Mouse (Mus musculus): Measurements from ENCODE around the gene Npas1.

Gene Npas1

DNA sequence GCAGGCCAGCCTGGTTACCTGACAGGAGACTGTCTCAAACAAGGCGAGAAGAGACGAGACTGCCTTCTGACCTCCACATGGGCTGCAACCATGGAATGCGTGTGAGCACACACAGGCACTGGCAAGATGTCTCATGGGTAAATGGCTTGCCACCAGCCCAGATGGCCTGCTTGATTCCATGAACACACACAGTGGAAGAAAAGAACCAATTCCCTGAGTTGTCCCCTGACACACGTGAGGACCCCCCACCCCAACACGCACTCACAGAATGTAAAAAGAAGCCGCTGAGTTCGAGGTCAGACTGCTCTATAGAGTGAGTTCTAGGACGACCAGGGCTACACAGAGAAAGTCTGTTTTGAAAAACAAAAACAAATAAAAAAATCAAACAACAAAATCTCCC, at the start of gene Npas1:
TSS of gene Npas1 (minus strand) at position 101 of the 400 bp plus-strand sequence.
- DNase-seq: no peak

DNA sequence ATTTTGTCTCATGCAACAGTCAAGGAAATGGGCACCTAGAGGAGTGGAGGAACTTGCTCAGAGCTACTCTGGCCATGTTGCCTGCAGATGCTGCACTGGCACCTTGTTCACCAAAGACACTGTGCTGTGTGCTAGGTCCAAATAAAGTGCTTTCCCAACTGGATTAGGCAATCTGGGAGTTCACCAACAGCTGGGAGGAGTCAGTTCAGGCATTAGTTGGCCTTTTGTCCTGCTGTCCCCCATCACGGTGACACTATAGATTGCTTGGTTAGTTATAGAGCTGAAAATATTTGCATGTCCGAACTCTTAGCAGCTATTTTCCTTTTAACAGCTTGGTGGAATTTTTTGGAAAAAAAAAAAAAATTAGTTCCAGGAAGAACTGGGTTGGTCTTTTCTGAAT, 48.5 kb upstream of the Npas1 start:
- DNase-seq: no peak

DNA sequence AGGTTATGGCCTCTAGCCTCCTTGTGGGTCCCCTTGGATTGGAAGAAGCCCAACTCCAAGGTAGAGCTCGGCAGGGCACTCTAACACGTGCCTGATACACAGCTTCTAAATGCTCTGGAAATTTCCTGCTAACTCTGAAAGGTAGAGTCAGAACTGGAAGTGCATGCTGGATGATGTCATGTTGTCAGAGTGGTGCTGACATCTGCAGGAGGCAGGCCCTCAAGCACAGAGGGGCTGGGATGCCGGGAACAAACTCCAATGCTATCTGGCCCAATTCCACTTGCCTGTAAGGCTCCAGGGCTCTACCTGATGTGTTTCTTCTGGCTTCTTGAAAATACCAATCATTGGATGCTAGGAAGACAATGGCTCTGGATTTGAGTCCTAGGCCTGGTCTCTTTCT, 47.9 kb upstream of the Npas1 start:
- DNase-seq: no peak

GRCm38 (mm10) chr7:16524308-16524707, 46.8 kb upstream of the Npas1 start:
- peak; percentile 50 for DNase-seq

DNA sequence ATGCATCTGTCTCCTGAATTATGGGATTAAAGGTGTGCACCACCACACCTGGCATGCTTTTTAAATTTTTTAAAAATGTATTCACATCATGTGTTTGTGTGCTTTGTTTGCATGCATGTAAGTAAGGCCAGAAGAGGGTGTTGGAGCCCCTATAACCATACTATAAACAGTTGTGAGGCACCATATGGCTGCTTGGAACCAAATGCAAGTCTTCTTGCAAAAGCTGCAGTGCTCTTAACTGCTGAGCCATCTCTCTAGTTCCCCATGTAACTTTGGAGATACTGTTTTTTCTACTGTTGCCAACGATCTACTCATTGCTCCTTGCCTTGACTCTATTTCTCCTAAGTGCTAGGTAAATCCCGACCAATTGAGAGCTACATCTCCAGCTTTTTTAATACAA, 41.8 kb upstream of the Npas1 start:
- no peak for DNase-seq

- no peak for DNase-seq
Observed at GRCm38 (mm10) chr7:16517198-16517597, 39.7 kb upstream of the Npas1 start.

DNA sequence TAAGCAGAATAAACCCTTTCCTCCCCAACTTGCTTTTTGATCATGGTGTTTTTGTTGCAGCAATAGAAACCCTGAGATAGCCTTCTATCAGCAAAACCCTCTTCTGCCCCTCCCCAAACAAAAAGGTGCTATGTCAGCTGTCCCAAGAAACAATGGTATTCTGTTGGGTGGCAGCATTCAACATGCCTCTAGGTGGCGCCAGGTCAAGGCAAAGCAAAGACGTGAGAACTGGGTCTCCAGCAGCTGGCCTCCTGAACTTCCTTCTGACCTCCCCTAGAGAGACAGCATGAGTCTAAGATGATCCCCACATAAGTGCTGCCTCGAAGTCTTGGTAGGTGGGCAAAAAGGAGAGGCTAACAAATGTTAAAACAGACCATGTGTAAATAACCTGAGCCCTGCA, 29.8 kb upstream of the Npas1 start:
- DNase-seq: peak; percentile 29

DNA sequence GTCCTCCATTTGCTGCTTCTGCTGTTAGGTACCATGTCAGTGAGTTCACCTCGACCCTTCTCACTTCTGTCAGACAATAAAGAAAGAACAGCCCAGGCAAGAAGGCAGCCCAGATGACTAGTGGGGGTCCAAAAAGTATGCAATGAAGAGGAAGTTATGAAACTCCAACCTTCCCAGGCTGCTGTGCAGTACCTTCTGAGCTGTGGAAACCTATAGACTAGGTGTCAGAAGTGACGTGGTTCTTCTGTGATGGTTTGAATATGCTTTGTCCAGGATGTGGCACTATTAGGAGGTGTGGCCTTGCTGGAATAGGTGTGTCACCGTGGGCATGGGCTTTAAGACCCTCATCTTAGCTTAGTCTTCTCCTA, 27.7 kb upstream of the Npas1 start:
- DNase-seq: no peak

DNA sequence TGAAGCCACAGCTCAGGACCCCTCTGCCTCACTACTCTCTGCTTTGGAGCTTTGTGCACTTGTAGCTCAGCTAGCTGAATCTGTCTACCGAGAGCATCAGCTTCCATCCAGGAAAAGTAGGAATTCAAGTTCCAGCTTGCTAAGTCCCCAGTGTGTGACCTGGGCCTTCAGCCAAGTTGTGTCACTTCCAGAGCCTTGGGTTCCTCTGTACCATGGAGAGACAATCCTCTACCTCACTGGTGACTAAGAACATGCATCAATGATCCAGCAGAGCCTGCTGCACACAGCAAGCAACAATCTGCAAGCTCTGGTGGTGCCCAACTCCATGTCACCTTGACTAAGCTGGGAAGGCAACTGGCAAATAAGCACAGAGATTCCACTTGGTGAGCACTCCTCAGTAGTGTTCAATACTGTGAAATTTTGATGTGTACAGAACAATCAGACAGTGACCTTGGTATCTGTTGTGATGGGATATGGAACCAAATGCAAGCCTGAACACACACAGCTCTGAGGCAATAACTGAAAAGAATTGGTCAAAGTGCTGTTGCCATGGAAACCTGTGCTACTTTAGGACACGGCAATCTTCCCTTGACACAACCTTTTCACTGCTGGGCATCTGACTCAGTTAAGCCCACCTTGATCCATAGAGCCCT, 27.2 kb upstream of the Npas1 start:
- DNase-seq: no peak

DNA sequence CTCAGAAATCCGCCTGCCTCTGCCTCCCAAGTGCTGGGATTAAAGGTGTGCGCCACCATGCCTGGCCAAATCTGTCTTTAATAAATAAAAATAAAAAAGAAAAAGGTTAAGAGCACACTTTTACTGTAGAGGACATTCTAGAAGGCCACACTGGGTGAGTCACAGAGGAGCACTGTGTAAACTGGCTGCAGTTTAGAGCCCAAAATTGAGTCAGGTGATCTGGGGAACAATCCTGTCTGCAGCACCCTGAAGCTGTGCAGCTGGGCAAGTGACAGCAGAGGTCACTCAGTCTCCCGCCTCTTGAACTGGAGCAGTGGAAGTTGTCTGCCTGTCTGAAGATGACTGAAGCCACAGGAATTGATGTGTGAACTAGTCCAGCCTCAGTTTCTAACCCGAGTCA, 24.0 kb upstream of the Npas1 start:
- DNase-seq: no peak

GRCm38 (mm10) chr7:16499671-16500104, 22.2 kb upstream of the Npas1 start:
- DNase-seq: no peak

DNA sequence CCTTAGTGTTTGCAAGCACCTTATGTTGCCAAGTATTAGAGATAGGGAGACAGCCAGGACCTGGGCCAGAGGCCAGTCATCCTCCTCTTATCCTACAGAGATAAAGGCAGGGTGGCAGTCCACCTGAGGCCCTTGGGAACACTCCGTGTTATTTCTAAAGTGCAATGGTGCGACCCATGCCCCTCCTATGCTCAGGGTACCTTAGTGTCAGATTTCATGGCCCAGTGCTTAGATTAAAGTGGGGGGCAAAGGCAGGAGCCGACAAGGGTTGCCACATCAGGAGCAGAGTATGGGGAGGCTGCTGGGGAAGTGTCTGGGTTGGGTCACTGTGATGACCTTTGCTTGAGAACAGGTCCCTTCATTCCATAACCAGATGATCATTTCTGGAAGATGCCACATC, 18.7 kb upstream of the Npas1 start:
- DNase-seq: no peak

DNA sequence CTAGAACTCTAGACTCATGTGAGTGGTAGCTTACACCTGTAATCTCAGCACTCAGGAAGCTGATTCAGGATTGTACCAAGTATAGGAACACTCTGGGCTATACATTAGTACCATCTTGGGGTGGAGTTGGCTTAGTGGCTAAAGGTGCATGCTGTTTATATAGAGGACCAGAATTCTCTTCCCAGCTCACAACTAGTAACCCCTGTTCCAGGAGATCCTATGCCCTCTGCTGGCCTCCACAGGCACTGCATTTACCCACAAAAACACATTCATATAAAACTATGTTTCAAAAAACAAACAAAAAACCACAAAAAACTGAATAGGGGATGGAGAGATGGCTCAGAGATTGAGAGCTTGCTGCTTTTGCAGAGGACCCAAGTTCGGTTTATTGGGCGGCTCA, 15.8 kb upstream of the Npas1 start:
- peak; percentile 26 for DNase-seq

DNA sequence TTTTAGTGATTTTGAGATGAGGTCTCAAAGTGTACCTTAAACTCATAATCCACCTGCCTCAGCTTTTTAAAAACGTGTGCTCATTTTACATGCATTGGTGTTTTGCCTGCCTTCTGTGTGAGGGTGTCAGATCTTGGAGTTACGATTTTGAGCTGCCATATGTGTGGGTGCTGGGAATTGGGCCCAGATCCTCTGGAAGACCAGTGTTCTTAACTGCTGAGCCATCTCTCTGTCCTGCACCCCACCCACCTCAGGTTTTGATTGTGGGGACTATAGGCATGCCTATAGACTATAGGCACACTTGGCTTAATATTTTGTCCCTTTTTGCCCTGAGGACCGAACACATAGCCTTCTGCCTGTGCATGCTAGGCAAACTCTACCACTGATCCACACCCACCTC, 14.7 kb upstream of the Npas1 start:
- DNase-seq: no peak

DNA sequence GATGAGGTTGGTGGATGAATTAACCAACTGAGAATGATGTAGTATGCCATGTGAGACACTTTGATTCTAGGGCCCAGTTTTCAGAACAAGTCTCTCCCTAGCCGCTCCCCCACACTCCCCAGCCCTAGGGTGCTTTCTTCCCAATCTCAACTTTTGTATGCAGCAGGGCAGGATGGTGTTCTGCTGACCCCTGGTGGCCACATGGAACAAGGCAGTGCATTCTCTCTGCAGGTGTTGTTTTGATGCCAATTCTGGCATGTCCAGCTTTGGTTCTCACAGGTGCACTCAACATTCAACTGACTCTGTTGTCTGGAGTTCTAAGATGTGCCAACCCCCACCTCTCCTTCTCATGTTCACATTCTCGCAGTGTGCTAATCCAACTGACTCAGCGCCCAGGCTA, 14.2 kb upstream of the Npas1 start:
- peak; percentile 60 for DNase-seq

DNA sequence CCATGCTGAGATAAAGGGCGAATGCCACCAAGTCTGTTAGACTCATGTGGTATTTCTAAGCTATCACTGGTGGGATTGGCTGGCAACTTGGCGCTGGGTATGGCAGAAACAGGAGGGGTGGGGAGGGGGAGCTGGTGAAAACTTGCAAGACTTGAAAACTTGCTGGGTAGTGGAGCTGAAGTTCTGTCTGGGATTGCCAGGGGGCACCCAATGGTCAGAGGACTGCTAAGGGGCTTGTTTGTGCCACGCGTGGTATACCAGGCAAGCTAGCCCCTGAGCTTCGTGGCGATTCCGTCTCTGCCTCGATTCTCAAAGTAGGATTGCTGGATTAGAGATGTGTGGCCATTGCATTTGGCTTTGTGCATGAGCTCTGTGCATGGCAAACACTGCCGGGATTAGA, 12.4 kb upstream of the Npas1 start:
- DNase-seq: no peak

DNA sequence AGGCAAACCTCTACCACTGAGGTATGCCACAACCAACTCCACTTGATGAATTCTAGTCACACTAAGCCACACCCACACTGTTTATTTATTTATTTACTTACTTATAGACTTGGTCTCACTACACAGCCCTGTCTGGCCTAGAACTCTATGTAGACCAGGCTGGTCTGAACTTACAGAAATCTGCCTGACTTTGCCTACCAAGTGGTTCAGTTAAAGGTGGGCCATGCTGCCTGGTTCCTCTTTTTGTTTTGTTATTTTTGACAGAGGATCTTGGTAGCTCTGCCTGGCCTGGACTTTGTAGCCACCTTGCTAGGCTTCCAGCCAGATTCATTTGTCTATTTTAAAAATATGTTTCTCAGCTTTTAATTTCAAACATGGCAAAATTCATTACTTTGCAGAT, 11.3 kb upstream of the Npas1 start:
- DNase-seq: no peak

- DNase-seq: no peak
Observed at GRCm38 (mm10) chr7:16476600-16476989, 933 bp downstream of the Npas1 start.

DNA sequence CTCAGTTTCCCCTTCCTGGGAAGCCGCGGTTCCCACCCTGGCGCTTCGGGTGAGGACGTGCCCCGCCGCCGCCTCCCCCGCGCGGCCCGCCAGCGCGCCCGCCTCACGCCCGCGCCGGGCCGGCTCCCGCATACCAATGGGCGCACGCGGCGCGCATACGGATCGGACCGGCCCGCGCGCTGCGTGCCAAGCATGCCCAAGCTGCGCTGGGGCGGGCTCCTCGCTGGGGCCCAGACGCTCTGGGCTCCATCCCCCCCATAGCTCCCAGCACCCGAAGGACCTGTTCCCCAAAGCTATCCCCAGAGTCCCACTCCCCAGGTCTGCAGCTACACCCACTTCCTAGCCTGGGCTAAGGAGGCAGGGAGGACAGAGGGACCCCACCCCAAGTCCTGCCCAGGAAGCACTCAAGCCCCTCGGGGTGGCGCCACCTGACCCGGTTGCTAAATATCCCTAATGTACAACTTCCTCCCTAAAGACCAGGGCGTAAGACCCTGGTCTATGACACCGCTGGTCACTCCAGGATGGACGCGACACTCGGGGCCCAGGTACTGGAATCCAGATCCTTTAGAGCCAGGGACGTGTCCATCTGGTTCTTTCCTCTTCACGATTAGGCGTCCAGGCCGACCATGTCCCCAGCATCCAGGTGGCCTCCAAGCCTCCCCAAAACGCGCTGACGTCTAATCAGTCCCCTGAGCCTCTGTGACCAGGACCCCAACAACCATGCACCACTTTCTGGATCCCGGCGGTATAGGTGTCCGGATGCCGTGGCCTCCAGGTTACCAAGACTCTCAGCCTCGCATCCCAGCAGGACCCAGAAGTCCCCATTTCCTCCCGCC, 1.5 kb downstream of the Npas1 start:
- no peak for DNase-seq

DNA sequence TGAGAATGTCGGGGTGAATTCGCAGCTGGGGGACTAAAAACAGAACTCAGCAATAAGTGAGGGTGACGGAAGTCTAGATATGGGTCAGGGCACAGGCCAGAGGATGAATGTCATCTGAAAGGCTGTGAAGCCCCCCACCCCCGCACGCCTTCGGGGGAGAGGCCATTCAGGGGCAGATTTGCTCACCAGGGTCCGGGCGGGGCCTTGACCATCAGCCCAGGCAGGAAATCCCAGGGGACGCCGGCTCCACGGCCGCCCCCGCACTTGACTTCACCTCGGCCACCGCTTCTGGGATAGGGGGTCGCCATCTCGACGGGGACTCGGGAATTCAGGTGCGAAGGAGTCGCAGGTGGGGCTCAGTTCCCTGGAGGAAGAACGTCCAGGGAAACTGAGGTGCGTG, 2.2 kb downstream of the Npas1 start:
- DNase-seq: no peak

DNA sequence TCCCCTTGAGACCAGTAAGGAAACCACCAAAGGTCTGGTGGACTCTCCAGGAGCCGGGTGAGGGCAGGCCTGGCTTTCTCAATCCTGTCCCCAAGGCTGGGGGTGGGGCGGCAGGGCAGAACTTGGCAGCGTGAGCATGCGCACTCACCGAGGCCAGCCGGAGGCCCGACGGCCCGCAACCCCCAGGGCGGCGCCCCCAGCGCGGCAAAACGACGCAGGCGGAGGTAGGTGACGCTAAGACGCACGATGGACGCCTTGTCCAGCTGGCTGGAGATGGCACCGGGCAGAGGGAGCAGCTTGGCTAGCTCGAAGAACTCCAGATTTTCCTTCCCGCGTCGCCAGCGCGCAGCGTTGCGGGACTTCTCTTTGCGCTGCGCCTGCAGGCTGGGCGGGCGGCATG, 3.1 kb downstream of the Npas1 start:
- no peak for DNase-seq

DNA sequence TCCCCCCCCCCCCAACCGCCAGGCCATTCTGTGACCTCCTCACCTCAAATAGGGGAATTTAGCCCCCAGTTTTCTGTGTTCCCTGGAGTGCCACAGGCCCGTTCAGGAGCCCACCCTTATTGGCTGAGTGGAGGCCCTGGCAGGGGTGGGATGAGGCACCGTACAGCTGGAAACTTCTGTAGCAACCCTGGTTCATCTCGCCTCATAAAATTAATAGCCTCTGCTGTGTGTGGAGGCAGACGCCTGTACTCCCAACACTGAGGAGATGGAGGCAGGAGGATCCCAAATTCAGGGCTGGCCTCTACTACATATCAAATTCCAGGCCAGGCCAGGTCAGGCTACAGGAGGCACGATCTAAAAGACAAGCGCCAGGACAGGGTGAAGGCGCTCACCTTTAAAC, 3.7 kb downstream of the Npas1 start:
- DNase-seq: no peak

GRCm38 (mm10) chr7:16472116-16472709, 5.3 kb downstream of the Npas1 start:
- no peak for DNase-seq

DNA sequence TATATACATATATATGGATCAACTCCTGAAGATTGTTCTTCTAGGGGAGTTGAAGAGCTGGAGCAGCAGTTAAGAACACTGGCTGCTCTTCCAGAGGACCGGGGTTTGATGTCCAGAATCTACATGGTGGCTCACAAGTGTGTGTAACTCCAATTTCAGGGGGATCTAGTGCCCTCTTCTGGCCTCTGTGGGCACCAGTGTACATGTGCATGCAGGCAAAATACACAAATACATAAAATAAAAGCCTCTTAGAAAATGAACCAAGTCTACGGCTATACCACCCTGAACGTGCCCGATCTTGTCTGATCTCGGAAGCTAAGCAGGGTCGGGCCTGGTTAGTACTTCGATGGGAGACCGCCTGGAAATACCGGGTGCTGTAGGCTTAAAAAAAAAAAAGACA, 6.0 kb downstream of the Npas1 start:
- no peak for DNase-seq

All from cerebellum, adult 11 months (tissue).